Mouse (Mus musculus): ENCODE data around the gene Bid. TPM values are rescaled to one million over a fixed set of nuclear protein-coding genes. Genes with fewer than 3 reads are reported as not detected.
"Not testable (repeated sequence)": the region's sequence is repeated elsewhere in the genome, so short reads cannot be mapped to it uniquely, and the experiment has no call there.

Gene Bid
- total and polyA plus RNA-seq, 3 experiments: 28.2 to 50.2 TPM; not detected in 1

- Histone ChIP-seq H3K27ac (ENCODE audit: control insufficient read depth, low read depth, low read length) (no peak overlapping the region), H3K27me3 (ENCODE audit: control insufficient read depth in 1 of 2, insufficient read depth in 2 of 2, low read length in 2 of 2) (no peaks in the 10 kb centered on the region), H3K79me2 (ENCODE audit: control insufficient read depth, insufficient read depth, low read length, poor library complexity) (peaks cover 21% of the 10 kb centered on the region), H3K4me1 (ENCODE audit: control insufficient read depth in 1 of 2, insufficient read depth in 2 of 2, low read length in 2 of 2) (peaks cover 15 to 35% of the 10 kb centered on the region in 2 experiments), H3K4me3 (ENCODE audit: control insufficient read depth in 1 of 2, insufficient read depth in 1 of 2, low read depth in 2 of 2, low read length in 2 of 2) (no peak overlapping the region), H3K9me3 (replicated peaks; ENCODE audit: insufficient read depth, low read length) (no peaks in the 10 kb centered on the region), H3K9ac (ENCODE audit: control insufficient read depth, low read depth, low read length, poor library complexity, severe bottlenecking) (no peak overlapping the region), H3K36me3 (ENCODE audit: control insufficient read depth in 1 of 2, insufficient read depth in 2 of 2, low read length in 2 of 2) (peaks cover 0 to 33% of the 10 kb centered on the region in 2 experiments; a peak in 2 of 4 replicates)
- no peak for DNase-seq (ENCODE audit: low read depth, low spot score)
- TF ChIP-seq SMC3 (IDR thresholded peaks at IDR 0.05; ENCODE audit: low read depth, low read length) (no peak), ETS1 (IDR thresholded peaks at IDR 0.05; ENCODE audit: low read depth, low read length) (no peak), NRF1 (IDR thresholded peaks at IDR 0.05; ENCODE audit: insufficient read depth, low read depth, low read length, poor library complexity, severe bottlenecking) (no peak), MXI1 (IDR thresholded peaks at IDR 0.05; ENCODE audit: low read depth, low read length) (no peak), HCFC1 (IDR thresholded peaks at IDR 0.05; ENCODE audit: low read depth, low read length) (no peak), NELFE (IDR thresholded peaks at IDR 0.05; ENCODE audit: low read depth, low read length) (no peak), RCOR1 (IDR thresholded peaks at IDR 0.05; ENCODE audit: low read depth, low read length) (no peak), TCF12 (IDR thresholded peaks at IDR 0.05; ENCODE audit: low read depth, low read length) (no peak), USF2 (IDR thresholded peaks at IDR 0.05; ENCODE audit: borderline replicate concordance in 1 of 2, insufficient read depth in 1 of 2, low read depth in 1 of 2, low read length in 2 of 2) (no peak), GATA1 (IDR thresholded peaks at IDR 0.05; ENCODE audit: low read depth, low read length) (no peak), TAL1 (IDR thresholded peaks at IDR 0.05; ENCODE audit: low read length) (no peak), ZC3H11A (IDR thresholded peaks at IDR 0.05; ENCODE audit: low read depth, low read length) (no peak), MYC (IDR thresholded peaks at IDR 0.05; ENCODE audit: low read depth, low read length) (no peak), E2F4 (IDR thresholded peaks at IDR 0.05; ENCODE audit: borderline replicate concordance, low read depth, low read length) (no peak), TBP (IDR thresholded peaks at IDR 0.05; ENCODE audit: low read depth, low read length) (no peak)
Measured at GRCm38 (mm10) chr6:120917975-120918374, 1.3 kb upstream of the Bid start.

- Histone ChIP-seq H3K79me2 (ENCODE audit: control insufficient read depth, insufficient read depth, low read length, poor library complexity) (peaks cover 21% of the 10 kb centered on the region), H3K36me3 (ENCODE audit: control insufficient read depth in 1 of 2, insufficient read depth in 2 of 2, low read length in 2 of 2) (peaks cover 0 to 33% of the 10 kb centered on the region in 2 experiments; a peak in 2 of 4 replicates), H3K4me1 (ENCODE audit: control insufficient read depth in 1 of 2, insufficient read depth in 2 of 2, low read length in 2 of 2) (peaks cover 17 to 41% of the 10 kb centered on the region in 2 experiments), H3K27ac (ENCODE audit: control insufficient read depth, low read depth, low read length) (peak overlapping the region; percentile 52), H3K9ac (ENCODE audit: control insufficient read depth, low read depth, low read length, poor library complexity, severe bottlenecking) (peak overlapping the region; percentile 90), H3K4me3 (ENCODE audit: control insufficient read depth in 1 of 2, insufficient read depth in 1 of 2, low read depth in 2 of 2, low read length in 2 of 2) (peak overlapping the region; percentile 88 to 99)
- DNase-seq (ENCODE audit: low read depth, low spot score): peak; percentile 59
- H3K9me3 ChIP-seq (replicated peaks; ENCODE audit: insufficient read depth, low read length); H3K27me3 ChIP-seq (ENCODE audit: control insufficient read depth in 1 of 2, insufficient read depth in 2 of 2, low read length in 2 of 2): not testable (repeated sequence)
- 0 out of 2 replicates have a peak, but pooled peaks have one; percentile 6 for TF ChIP-seq BHLHE40 (IDR thresholded peaks at IDR 0.05; ENCODE audit: borderline replicate concordance, low read depth, low read length)
- TF ChIP-seq USF2 (IDR thresholded peaks at IDR 0.05; ENCODE audit: borderline replicate concordance in 1 of 2, insufficient read depth in 1 of 2, low read depth in 1 of 2, low read length in 2 of 2): peak in 1 of 2 experiments; percentile 30; a peak in 1 of 4 replicates
- TF ChIP-seq MYC (IDR thresholded peaks at IDR 0.05; ENCODE audit: low read depth, low read length): peak; percentile 65; the same call in 1 of the 2 replicates
- TF ChIP-seq SIN3A (IDR thresholded peaks at IDR 0.05; ENCODE audit: low read length): peak; percentile 60
- peak; percentile 80 for TF ChIP-seq ZNF384 (IDR thresholded peaks at IDR 0.05; ENCODE audit: low read depth, low read length)
- TF ChIP-seq MXI1 (IDR thresholded peaks at IDR 0.05; ENCODE audit: low read depth, low read length): peak; percentile 85
- TF ChIP-seq ETS1 (IDR thresholded peaks at IDR 0.05; ENCODE audit: low read depth, low read length): peak; percentile 14; the same call in 1 of the 2 replicates
- peak; percentile 78 for TF ChIP-seq USF1 (IDR thresholded peaks at IDR 0.05; ENCODE audit: low read depth, low read length)
- TF ChIP-seq MAX (IDR thresholded peaks at IDR 0.05; ENCODE audit: low read length): peak; percentile 42; the same call in 1 of the 2 replicates
- TF ChIP-seq HCFC1 (IDR thresholded peaks at IDR 0.05; ENCODE audit: low read depth, low read length): peak; percentile 33
Measured at GRCm38 (mm10) chr6:120916972-120917881, 574 bp upstream of the Bid start.

Data from MEL (cell line).